8 mouse cellular contexts compared by ENCODE assay signal in the genomic region with DNA sequence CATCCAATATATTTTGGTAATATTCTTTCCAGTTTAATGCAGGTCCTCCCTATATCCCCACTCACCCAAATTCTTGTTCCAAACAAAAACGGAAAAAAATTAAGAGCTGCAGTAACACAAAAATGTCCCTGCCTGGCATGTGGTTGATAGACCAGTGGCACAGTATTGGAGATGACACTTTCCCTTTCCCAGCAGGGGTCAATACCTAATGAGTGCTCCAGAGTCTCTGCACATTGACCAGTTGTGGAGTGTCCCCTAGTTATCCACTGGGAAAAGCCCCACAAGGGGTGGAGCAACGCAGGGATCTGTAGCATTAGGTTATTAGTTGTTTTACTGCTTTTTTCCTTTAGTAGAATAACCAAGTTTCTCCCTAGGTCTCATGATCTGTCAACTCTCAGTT. TPM values are rescaled to one million over a fixed set of nuclear protein-coding genes. Genes with fewer than 3 reads are reported as not detected.
A peak's percentile ranks its signal among the peaks of the same experiment; 100 is the strongest.
DNase-seq lines count a peak whose midpoint lies in the region; ATAC-seq and TF ChIP-seq lines count a peak whose summit lies in the region.

No protein-coding gene starts in this region.

- no peaks in the 10 kb centered on the region for H3K27me3 ChIP-seq in hindbrain, embryonic 12.5 days
- H3K27me3 ChIP-seq in midbrain, embryonic 11.5 days (ENCODE audit: control insufficient read depth, insufficient read depth, low read length), result no peaks in the 10 kb centered on the region

- DNase-seq in gastrocnemius, adult 2 months, result no peak
- no peak for DNase-seq in gastrocnemius, postnatal 36 days
- peak; percentile 14 for DNase-seq in MEL-GATA-1-ER (ENCODE audit: extremely low read depth, low read depth)
- no peak for DNase-seq in midbrain, embryonic 11.5 days (ENCODE audit: low spot score, missing footprints)
- no peak for DNase-seq in yolk sac, embryonic 10.5 days (ENCODE audit: low spot score)
- DNase-seq in gastrocnemius, postnatal 25 days, result no peak
- DNase-seq in urinary bladder, postnatal 14 days (ENCODE audit: low spot score), result no peak

- peak overlapping the region; percentile 49; the same call in 1 of the 2 replicates for H3K9ac ChIP-seq in hindbrain, embryonic 12.5 days
- no peak overlapping the region; the same call in 1 of the 2 replicates for H3K9ac ChIP-seq in midbrain, embryonic 11.5 days (ENCODE audit: low read length)

- H3K4me3 ChIP-seq in gastrocnemius, adult 2 months, result peak overlapping the region; percentile 75
- H3K4me3 ChIP-seq in hindbrain, embryonic 12.5 days, result peak overlapping the region; percentile 29
- peak overlapping the region; percentile 10; the same call in 1 of the 2 replicates for H3K4me3 ChIP-seq in midbrain, embryonic 11.5 days (ENCODE audit: low read depth, low read length)

- TF ChIP-seq CTCF in gastrocnemius, adult 2 months (IDR thresholded peaks at IDR 0.05), result no peak

- H3K27ac ChIP-seq in gastrocnemius, adult 2 months, result peak overlapping the region; percentile 41; the same call in 1 of the 2 replicates
- no peak overlapping the region for H3K27ac ChIP-seq in hindbrain, embryonic 12.5 days
- no peak overlapping the region for H3K27ac ChIP-seq in midbrain, embryonic 11.5 days (ENCODE audit: low read depth, low read length)

- peaks cover 33% of the 10 kb centered on the region for H3K36me3 ChIP-seq in hindbrain, embryonic 12.5 days
- peaks cover 4% of the 10 kb centered on the region; the same call in 1 of the 2 replicates for H3K36me3 ChIP-seq in midbrain, embryonic 11.5 days (ENCODE audit: control insufficient read depth, insufficient read depth, low read length)

- 45% methylated on average over 2 of the region's 2 CpGs for WGBS in hindbrain, embryonic 12.5 days
- WGBS in midbrain, embryonic 11.5 days, result 35% methylated on average over 2 of the region's 2 CpGs

- intact Hi-C loops in gastrocnemius, adult 2 months (cut with DNase I), result no loop called here
- intact Hi-C loops in gastrocnemius, postnatal 36 days (cut with DNase I), result loop anchor here (10.0 kb wide), 1 partner anchor 1034 kb away; no protein-coding TSS in a partner anchor

- H3K4me2 ChIP-seq in hindbrain, embryonic 12.5 days (replicated peaks), result peak overlapping the region; percentile 61
- H3K4me2 ChIP-seq in midbrain, embryonic 11.5 days, result peak overlapping the region; percentile 45

- no peak for ATAC-seq in hindbrain, embryonic 12.5 days (ENCODE audit: low FRiP score)
- ATAC-seq in midbrain, embryonic 11.5 days (ENCODE audit: low FRiP score), result peak; percentile 74

- H3K4me1 ChIP-seq in hindbrain, embryonic 12.5 days, result peaks cover 5% of the 10 kb centered on the region; the same call in 1 of the 2 replicates
- no peaks in the 10 kb centered on the region for H3K4me1 ChIP-seq in midbrain, embryonic 11.5 days (ENCODE audit: control insufficient read depth, insufficient read depth, low read length)

- no peaks in the 10 kb centered on the region for H3K9me3 ChIP-seq in hindbrain, embryonic 12.5 days (replicated peaks)
- no peaks in the 10 kb centered on the region for H3K9me3 ChIP-seq in midbrain, embryonic 11.5 days (ENCODE audit: control insufficient read depth, low read length)

RNA-seq across cellular contexts. Expression of gene Abce1, which starts 30.6 kb away (rescaled TPM):
- total RNA-seq in gastrocnemius, adult 2 months (2021), result 10 to 100 TPM; 48.6 to 52.0 TPM
- 10 to 100 TPM; 40.0 to 47.0 TPM for total RNA-seq in gastrocnemius, postnatal 36 days (2021)
- polyA plus RNA-seq in hindbrain, embryonic 12.5 days (2016; fragmentation: Nextera tagmentation; extraction: Ambion mirVana), result 102 and 116 TPM in 2 replicates
- 139 and 160 TPM in 2 replicates for polyA plus RNA-seq in midbrain, embryonic 11.5 days (2014; fragmentation: Nextera tagmentation; extraction: Ambion mirVana)
- total RNA-seq in gastrocnemius, postnatal 25 days (2021), result 10 to 100 TPM; 43.7 to 45.5 TPM

RNA-seq across cellular contexts. Expression of gene Anapc10, which starts 30.7 kb away (rescaled TPM):
- 1 to 10 TPM; 3.6 to 6.2 TPM for total RNA-seq in gastrocnemius, adult 2 months (2021)
- total RNA-seq in gastrocnemius, postnatal 36 days (2021), result 1 to 10 TPM; 3.5 to 3.9 TPM
- polyA plus RNA-seq in hindbrain, embryonic 12.5 days (2016; fragmentation: Nextera tagmentation; extraction: Ambion mirVana), result 40.8 and 41.7 TPM in 2 replicates
- polyA plus RNA-seq in midbrain, embryonic 11.5 days (2014; fragmentation: Nextera tagmentation; extraction: Ambion mirVana), result 43.7 and 46.6 TPM in 2 replicates
- 1 to 10 TPM; 3.8 to 4.6 TPM for total RNA-seq in gastrocnemius, postnatal 25 days (2021)

RNA-seq across cellular contexts. Expression of gene Otud4, which starts 41.5 kb away (rescaled TPM):
- 10 to 100 TPM; 40.6 to 53.3 TPM for total RNA-seq in gastrocnemius, adult 2 months (2021)
- 10 to 100 TPM; 46.9 to 49.7 TPM for total RNA-seq in gastrocnemius, postnatal 36 days (2021)
- polyA plus RNA-seq in hindbrain, embryonic 12.5 days (2016; fragmentation: Nextera tagmentation; extraction: Ambion mirVana), result 18.4 and 19.3 TPM in 2 replicates
- 22.2 and 22.7 TPM in 2 replicates for polyA plus RNA-seq in midbrain, embryonic 11.5 days (2014; fragmentation: Nextera tagmentation; extraction: Ambion mirVana)
- 10 to 100 TPM; 39.2 to 39.7 TPM for total RNA-seq in gastrocnemius, postnatal 25 days (2021)

Comparison
In these comparisons a context has a peak if more than half of its experiments do, and no peak if none do; other contexts are left out.
1. H3K4me3 ChIP-seq: peak in every context shown above with its lines; median percentile 75 in gastrocnemius, adult 2 months; 29 in hindbrain, embryonic 12.5 days; 10 in midbrain, embryonic 11.5 days.